Mouse (Mus musculus): ENCODE data around the gene Cotl1.

Cotl1 gene

DNA sequence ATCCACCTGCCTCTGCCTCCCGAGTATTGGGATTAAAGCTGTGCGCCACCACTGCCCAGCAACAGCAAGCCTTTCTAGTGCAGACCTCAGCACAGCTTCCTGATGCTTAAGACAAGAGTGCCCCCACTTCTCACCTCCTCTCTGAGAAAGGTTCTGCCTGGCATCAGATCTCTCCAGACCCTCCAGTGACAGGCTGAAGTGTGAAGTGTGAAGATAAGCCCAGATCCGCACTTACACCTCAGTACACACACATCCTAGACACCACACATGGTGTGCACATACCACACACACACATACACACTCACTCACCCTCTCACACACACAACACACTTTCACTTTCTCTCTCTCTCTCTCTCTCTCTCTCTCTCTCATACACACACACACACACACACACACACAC, 53.5 kb downstream of the Cotl1 start:
- no peak for DNase-seq (ENCODE audit: low spot score)

DNA sequence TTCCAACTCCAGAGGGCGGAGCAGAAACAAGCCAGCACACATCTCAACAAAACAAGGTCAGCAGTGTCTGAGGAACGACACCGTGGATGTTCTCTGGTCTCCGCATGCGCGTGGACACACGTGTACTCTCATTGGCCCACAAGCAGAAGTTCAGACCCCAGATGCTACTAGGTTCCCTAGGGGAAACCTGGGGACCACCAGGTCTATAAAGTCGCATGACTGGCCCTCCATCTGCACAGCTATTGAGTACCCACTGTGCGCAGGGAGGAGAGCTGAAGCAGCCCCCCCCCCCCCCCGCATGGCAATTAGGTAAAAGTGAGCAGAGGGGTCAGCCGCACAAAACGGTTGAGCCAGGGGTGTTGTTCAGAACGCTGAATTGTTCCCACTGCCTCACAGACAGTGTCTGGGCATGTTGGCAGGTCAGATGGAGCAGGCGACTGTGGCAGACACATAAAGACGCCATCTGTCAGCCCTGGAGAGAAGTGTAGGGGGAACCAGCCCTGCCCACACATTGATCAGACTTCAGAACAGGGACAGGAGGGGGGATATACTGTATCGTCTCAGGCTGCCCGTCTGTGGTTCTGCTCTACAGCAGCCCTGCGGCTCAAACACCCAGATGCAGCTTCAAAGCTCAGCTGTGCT, 54.5 kb downstream of the Cotl1 start:
- DNase-seq (ENCODE audit: low spot score) = no peak

DNA sequence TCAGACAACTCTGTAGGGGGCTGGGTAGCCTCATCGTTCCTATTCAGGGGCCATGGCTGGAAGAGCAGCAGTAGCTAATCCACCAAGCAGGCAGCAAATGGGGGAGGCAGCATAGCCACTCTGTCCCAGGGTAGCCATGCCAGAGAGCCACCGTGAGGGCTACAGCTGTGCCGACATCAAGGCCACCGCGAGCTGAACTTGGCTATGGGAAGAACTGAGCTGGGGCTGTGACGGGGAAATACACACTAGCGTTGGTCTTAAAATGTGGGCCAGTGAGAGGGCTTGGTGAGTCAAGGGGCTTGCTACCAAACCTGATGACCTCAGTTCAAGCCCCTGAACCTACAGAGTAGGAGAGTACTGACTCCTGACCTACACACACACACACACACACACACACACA, 55.7 kb downstream of the Cotl1 start:
- no peak for DNase-seq (ENCODE audit: low spot score)

DNA sequence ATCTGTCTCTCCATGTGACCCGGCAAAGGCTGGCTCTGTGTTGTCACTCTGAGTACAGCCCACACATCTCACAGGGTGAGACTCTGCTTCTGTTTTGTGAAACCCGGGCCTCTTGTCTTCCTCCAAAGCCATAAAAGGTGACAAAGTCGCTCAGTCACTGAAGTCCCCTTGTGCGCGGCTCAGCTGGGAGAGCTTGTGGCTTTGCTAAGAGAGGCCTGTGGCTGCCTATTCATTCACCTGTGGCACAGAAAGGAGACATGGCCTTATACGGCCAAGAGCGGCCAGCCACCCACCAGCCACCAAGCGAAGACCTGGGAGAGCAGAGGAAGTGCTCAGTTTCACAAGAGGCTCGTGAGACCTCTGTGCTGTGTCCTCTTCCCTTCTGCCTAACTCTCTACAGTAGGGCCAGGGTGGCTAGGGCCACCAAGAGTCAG, 56.2 kb downstream of the Cotl1 start:
- no peak for DNase-seq (ENCODE audit: low spot score)

DNA sequence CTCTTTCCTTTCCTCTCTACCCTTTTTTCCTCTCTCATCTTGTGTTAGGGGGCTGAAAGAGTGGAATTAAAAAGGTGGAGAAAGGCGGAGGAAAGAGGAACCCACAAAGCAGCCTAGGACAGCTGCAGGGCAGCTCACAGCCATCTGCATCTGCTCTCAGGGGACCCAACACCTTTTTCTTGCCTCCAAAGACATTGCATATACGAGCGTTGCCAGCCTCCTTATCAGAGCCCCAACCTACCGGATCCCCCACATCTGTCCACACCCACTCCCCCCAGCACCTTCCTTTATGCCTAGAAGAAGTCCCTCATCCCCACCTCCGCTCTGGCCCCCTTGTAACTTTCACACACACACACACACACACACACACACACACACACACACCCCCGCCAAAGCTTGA, 56.8 kb downstream of the Cotl1 start:
- no peak for DNase-seq (ENCODE audit: low spot score)

DNA sequence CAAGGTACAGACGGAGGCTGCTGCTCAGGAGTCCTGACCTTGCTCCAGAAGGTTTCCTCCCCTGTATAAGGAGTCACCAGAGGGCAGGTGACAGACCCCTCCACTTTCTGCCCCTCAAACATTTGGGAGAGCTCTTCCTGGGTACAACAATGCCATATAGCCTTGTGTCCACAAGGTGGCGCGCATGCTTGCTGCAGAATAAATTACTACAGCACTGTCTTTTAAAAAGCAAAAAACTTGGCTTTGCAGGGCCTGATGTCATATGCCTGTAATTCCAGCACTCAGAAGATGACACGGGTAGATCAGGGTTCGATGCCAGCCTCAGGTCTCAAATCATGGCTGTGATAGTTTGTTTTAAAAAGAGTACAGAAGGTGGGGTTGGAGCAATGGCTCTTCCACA, 57.6 kb downstream of the Cotl1 start:
- peak; percentile 75 for DNase-seq (ENCODE audit: low spot score)

DNA sequence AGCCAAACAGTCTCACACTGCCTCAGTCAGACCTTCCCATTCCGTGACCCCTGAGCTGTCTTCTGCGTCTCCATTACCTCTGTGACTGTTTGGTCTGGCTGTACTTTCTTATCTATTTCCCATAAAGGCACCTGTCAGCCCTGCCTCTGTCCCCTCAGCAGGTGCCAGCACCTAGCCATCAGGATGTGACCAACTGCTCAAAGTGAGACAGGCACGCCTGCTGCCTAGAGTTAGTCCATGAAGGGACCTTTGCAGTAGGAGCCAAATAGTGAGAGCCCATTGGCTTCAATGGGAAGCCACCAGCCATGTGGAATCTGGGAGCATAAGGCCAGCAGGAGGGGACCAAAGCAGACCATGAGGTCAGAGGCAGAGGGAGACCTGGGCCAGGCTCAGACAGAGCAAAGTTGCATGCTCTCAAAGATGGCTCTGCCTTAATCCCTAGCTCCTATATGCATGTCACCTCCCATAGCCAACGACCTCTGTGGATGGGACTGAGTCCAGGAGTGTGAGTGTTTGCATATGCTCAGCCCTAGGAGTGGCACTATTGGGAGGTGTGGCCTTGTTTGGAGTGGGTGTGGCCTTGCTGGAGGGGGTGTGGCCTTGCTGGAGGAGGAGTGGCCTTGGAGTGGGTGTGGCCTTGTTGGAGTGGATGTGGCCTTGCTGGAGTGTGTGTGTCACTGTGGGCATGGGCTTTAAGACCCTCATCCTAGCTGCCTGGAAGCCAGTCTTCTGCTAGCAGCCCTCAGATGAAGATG, 59.1 kb downstream of the Cotl1 start:
- no peak for DNase-seq (ENCODE audit: low spot score)

DNA sequence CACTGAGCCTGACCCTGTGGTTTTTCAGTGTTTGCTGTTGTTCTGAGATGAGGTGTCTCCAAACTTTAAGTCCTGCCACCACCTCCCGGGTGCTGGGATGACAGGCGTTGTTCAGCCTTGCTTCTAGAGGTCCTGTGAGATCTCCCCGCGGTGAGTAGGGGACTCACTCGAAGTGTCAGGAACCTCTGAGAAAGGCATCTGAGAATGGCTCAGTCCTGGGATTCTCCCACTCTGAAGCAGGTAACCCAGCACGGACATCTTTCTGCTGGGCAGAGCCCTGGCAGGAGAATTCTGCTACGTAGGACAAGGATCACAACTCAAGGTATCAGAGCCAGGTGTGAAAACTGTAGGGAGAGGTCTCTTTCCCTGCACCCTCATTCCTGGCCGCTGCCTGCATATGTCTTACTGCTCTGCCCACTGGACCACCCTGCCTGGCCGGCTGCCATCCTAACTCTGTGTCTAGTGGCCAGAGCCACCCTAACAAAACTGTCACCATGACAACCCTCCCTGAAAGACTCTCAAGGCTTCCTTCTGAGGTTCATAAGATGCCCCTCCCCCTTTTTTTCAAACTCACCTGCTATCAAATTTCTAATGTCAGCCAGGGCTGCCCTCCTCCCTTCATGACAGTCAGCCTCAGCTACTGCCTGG, 59.8 kb downstream of the Cotl1 start:
- DNase-seq (ENCODE audit: low spot score) = no peak

DNA sequence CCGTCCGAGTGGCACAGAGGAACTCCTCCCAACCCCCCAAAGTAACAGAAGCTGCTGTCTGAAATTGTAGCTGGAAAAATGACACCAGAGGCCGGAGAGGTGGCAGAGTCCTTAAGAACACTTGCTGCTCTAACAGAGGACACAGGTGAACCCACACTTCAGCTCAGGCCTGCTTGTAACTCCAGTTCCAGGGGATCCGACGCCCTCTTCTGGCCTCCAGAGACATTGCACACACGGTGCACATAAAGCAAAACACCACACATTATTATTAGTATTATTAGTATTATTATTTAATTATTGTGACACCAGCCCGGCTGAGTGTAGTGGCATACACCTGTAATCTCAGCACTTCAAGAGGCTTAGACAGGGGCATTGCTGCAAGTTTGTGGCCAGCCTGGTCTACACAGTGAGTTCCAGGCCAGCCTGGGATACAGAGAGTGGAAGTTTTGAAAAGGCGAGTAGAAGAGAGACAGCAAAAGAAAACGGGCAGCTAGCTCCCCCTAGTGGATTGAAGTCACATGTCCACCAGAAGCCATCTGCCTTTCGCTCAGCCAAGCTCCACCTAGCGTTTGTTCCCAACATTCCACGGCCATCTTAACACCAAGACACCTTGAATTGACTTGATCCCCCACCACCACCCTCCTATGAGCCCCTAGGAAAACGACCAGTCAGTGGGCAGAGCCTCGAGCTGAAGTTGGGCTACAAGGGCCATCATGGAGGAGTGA, 61.2 kb downstream of the Cotl1 start:
- peak; percentile 76 for DNase-seq (ENCODE audit: low spot score)

DNA sequence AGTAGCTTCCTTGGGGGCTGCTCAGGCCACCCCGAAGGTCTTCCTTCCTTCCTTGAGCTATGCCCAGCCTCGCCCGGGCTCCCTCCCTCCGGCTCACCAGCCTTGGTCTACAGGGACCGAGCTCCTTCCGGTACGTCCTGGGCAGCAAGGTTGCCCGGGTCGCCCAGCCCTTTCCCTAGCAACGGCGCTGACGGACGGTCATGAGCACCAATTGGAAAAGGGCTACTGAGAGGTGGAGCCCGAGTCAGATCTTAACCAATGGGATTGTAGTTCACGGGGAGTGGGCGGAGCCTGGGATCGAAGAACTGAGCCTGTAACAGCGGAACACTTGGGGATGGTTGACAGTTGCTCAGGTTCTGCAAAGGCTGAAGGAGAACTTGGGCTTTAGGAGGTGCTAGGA, 62.1 kb downstream of the Cotl1 start, which contains the start of gene Tldc1:
Tldc1 (minus strand) TSS at position 154 of the 400 bp plus-strand sequence.
- DNase-seq (ENCODE audit: low spot score) = peak; percentile 100

DNA sequence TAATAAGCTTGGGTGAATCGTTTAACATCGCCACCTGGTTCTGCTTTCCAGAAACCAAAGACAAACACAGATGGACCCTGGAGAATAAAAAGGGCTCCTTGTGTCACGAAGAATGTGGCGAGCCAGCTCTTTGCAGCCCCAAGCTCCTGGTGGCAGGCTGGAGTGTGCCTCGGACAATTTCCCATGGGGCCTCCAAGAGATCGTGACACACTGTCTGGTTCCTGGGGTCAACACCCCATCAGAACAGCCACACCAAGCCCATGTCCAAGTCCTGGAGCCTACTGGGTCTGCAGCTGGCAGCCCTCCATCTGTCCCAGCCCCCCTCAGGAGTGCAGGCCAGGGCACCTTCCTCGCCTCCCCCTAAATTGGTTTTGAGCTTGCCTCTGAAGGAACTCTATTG, 62.6 kb downstream of the Cotl1 start:
- no peak for DNase-seq (ENCODE audit: low spot score)

DNA sequence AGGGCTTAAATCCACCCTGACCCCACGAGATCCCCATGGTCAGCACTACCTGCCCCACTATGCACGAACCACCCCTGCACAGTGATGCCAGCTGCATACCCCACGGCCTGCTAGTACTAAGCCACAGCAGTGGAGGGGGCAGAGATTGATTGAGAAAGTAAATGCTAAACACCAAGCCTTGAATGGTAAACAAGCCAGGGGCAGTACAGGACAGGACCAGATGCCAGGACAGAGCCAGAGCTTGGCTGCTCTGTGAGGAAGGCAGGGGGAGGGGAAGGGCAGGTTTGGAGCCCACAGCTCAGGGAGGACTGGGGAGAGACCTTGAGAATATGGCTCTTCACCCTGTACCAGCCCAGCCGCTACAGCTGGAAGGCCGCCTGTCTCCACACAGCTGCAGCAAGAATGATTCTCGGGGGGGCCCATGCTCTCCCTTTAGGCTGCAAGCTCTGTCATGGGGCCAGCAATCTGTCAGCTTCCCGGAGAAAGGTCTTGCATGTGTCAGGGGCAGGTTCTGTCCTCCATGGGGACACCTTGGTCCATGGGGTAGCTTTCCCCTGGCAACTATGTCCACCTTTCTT, 63.6 kb downstream of the Cotl1 start:
- DNase-seq (ENCODE audit: low spot score) = no peak

DNA sequence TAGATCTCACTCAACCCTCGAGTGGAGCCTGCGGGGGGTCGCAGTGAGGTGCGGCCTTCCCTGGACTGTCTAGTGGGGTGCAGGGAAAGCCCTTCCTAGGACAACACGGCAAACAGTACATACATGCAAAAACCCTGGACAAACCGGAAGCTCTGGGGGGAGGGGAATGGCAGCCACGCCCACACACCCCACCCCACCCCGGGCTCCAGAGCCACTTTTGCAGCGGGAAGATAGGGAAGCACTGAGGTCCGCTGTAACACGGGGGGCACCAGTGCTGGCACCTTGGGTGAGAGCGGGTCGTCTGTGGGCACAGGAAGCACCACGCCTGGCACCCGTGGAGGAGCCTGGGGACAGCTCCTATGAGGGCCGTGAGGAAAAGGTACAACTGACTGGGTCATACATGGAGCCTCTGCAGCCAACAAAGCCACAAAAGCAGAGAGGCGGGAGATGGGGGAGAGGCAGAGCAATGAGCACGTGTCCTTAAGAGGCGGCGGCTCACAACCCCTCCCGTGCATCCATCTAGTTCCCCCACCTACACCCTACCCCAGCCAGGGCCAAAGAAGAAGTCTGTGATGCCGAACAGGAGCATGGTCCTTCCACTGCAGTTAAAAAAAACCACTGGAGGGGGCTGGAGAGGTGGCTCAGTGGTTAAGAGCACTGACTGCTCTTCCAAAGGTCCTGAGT, 74.4 kb downstream of the Cotl1 start:
- no peak for DNase-seq (ENCODE audit: low spot score)

DNA sequence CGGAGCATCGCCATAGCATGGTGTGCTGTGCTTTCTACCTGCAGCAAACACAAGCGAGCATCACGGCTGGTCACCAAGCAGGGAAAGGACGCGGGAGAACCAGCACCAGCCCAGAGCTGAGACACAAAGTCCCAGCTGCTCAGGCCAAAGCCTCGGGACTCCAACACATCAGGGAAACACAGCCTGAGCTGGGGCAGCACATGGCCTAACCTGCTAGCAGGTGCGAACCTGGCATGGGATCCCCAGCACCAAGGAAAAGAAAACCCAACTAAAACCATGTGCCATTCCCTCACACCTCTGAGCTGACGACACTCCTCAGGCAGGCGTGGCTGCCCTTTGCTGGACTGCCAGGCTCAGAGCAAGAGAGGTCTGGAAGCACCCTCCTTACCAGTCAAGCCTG, 75.0 kb downstream of the Cotl1 start:
- no peak for DNase-seq (ENCODE audit: low spot score)

DNA sequence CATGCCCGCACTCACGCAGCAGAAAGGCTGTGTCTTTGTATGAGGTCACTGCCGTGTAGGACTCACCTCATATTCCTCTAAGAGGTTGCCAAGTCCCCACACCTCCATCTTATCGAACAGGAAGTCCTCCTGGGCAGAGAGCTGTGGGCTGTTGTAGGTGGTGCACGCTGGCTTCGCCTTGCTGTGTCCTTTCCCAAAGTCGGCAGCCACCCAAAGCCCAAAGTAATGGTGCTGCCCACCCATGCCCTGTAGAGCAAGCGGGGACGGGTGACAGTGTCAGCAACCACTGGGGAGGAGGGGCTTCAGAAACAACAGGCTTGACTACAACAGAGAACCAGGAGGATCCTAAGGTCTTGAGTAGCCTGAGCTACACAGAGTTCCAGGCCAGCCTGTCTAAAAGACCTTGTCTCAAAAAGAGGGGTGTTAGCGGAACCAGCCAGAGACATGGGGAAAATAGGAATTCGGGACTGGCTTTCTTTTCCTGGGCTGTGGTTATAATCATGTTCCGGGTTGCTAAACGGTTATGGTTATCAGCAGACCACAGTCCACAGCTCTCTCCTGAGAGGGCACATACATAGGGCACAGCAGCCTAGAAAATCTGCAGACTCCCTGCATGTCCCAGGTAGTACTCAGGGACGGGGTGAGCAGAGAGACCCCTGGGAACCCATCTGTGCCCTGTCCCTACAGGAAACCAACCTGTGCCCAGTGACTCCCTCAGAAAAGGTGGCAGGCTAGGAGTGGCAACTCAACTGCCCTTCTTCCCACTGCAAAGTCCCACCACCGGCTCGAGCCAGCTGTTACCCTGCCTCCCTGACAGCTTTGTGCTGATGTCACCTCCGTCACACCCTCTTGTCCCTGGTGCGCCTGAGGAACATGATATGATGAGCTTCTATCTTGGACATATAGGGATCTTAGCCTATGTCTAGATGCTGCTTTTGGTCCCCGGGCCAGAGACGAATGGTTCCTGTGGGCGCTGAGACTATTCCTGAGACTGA, 77.8 kb downstream of the Cotl1 start:
- no peak for DNase-seq (ENCODE audit: low spot score)

DNA sequence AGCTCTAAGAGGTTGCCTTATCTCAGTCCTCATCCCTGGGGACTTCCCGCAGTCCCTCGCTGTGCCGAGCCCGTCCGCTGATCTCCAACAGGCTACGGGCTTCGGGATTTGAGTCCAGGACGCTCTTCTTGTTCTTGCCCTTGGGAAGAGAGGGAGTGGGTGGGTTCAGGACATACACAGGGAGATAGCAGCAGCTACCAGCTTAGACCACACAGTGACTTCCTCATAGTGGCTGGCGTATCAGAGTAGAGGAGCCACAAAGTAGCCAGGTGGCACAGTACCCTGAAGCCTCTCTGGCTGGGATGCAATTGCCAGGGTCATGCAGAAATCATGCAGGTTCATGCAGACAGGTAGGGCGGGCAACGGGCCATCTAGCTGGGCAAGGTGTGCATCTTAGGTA, 78.7 kb downstream of the Cotl1 start:
- DNase-seq (ENCODE audit: low spot score) = no peak
